Mouse (Mus musculus) retina, embryonic 14.5 days (tissue): ENCODE results near the gene Gsta2.
"Not testable (repeated sequence)": the region's sequence is repeated elsewhere in the genome, so short reads cannot be mapped to it uniquely, and the experiment has no call there.

ENCODE experiments used
- DNase-seq: peaks from one replicate; pipeline ENCODE4 v3.0.0-alpha.2; 2015; ENCODE audit warnings: low spot score

The Gsta2 gene

DNA sequence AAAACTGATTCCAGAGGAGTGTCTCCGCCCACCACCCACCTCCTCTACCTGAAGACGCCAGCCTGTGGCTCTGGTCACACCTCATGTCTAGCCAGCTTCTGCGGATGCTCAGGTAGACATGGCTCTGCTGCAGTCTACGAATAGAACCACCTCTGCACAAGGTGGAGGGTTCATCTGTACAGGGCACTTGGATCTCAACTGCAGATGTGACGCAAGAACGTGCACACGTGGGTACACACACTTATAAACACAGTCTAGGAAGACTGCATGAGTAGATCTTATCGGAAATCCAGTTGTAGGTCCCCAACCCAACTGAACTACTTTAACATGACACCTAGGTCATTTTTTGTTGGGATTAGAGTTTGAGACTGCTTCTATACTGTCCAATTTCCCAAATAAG lies at the start of gene Gsta2:
Gsta2 (minus strand) TSS at position 178 of the 400 bp plus-strand sequence.
- no peak for DNase-seq

- DNase-seq, result no peak
Observed at GRCm38 (mm10) chr9:78401596-78401995, 46.0 kb upstream of the Gsta2 start.

DNA sequence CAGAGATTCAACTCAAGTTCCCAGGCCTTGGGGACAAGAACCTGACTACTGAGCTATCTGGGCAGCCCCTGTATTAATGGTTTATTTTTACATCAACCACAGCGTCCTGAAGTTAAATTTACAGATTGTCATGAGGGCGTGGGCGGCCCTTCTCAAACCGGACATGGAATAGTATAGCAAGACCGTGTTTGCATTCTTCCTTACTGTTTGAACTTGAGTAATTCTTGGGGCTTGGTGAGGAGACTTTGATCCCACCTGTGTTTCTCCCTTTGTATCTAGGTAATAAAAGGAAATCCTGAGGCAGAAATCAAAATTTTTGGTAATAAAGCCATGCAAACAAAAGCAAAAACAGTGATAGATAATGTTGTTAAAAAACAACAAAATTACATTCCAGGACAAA lies 45.0 kb upstream of the Gsta2 start:
- no peak for DNase-seq

DNA sequence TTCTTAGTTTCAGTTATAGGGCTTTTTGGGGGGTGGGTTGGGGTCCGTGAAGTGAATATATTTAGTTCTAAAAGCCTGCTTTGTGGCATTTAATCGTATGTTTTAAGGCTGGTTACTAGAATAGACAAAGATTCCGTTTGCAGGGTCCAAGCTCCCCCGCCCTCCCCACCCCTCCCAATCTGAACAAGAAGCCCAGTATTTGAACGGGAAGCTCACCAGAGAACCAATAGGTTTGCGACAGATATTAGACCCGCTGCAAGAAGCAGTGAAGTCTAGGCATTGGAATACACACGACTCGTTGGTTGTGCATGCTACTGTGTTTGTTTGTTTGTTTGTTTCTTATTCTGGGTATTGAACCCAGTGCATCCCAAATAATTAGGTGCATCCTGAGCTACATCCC lies 40.9 kb upstream of the Gsta2 start:
- no peak for DNase-seq

DNA sequence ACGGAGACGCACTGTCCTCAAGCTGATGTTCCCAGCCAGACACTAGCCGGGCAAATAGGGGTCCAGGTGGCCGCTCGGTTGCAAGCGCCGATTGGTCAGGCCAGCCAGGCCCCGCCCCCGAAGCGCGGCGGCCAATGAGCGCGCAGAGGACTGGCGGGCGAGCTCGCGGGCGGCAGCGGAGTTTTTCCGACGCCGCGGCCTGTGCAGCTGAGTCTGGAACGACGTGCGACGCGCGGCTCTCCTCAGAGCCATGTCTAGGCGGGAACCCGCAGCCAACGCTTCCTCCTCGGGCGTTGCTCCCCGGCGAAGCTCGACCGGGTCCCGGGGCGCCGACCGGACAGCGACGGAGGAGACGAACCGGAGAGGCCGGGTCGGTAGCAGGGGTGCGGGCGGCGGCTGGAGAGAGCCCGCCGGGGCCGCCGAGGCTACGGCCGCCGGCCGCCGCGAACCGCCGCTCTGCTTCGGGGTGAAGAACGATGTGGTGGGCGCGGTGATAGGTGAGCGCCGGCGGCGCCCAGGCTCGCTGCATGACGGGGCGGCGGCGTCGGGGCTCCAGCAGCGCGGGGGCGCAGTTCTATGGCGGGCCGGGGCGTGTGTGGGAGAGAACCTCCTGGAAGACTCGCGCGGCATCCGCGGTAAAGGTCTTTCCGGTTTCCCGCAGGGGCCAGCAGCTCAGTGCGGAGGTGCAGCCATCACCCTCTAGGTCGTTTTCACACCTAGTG lies 40.2 kb upstream of the Gsta2 start, which contains the start of gene Ddx43:
Ddx43 (plus strand) TSS at position 148 of the 722 bp plus-strand sequence.
- DNase-seq, result peak; percentile 75

- no peak for DNase-seq
Observed at GRCm38 (mm10) chr9:78395244-78395629, 39.6 kb upstream of the Gsta2 start.

DNA sequence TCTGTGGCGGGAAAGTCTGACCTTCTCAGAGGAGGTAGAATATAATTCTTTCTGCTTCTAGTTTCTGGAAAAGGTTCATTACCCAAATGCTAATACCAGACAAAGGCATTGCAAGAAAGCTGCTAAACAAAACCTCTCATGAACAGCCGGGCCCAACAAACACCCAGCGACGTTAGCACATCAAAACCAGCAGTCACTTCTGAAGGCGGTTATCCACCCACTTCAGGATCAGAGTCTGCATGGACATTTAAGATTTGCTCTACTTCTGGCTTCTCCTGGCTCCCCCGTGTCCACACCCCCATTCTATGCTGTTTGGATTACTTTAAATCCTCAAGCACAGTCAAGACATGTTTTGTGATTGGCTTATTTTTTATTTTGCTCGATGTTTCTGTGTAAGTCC lies 39.0 kb upstream of the Gsta2 start:
- DNase-seq, result no peak

DNA sequence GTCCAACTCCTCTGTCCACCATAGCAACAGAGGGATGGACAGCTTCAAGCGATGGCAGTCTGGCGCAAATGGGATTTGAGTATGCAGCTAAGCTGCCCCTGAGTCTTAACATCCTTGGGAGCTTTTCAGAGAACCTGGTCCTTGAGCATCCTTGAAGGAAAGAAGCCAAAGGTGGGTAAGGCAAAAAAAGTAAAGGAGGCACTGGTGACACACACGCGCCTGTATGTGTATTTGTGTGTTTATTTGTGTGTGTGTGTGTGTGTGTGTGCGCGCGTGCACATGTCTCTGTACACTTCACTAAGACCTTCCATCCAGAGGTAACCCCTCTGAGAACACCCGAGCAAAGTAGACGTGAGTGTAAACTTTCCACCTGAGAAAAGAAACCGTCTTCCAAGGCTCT lies 38.2 kb upstream of the Gsta2 start:
- no peak for DNase-seq

- DNase-seq, result no peak
Observed at GRCm38 (mm10) chr9:78389981-78390380, 34.4 kb upstream of the Gsta2 start.

- no peak for DNase-seq
Observed at GRCm38 (mm10) chr9:78386947-78387346, 31.4 kb upstream of the Gsta2 start.

DNA sequence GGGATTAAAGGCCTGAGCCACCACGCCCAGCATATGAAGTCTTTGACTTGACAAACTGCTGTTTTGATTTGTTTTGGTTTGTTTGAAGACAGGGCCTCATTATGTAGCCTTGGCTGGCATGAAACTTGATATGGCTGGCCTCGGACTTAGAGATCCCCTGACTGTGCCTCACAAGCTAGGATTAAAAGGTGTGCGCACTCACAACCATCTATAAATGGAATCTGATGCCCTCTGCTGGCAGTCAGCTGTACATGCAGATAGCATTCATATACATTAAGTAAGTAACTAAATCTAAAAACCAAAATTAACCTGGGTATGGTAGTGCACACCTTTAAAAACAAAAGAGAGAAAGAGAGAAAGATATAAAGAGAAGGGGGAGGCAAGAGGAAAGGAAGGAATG lies 30.3 kb upstream of the Gsta2 start:
- DNase-seq, result no peak

GRCm38 (mm10) chr9:78378113-78378785 lies 22.7 kb upstream of the Gsta2 start, which contains the start of gene Ooep:
TSS of gene Ooep (minus strand) at chr9:78378725.
- DNase-seq, result peak; percentile 68

DNA sequence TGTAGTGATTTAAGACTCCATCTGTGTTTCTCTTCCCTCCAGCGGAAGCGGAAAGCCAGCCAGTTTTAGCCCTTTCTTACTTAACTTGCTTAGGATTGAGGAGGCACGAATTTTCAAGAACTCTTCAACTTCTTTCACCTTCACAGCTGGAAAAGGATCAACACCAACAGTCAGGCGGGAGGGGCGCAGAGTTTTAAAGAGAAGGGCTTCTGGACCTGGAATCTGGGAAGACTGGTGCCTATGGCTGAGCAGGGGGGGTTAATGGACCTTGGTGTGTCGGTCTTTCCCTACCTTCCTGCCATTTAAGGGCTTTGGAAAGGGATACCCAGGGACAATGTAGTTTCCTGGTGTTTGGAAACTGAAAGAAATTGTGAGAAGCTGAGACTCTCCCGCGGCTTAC lies 22.0 kb upstream of the Gsta2 start:
- DNase-seq, result no peak

- no peak for DNase-seq
Observed at GRCm38 (mm10) chr9:78375486-78375885, 19.9 kb upstream of the Gsta2 start.

GRCm38 (mm10) chr9:78374885-78375389 lies 19.3 kb upstream of the Gsta2 start:
- no peak for DNase-seq

DNA sequence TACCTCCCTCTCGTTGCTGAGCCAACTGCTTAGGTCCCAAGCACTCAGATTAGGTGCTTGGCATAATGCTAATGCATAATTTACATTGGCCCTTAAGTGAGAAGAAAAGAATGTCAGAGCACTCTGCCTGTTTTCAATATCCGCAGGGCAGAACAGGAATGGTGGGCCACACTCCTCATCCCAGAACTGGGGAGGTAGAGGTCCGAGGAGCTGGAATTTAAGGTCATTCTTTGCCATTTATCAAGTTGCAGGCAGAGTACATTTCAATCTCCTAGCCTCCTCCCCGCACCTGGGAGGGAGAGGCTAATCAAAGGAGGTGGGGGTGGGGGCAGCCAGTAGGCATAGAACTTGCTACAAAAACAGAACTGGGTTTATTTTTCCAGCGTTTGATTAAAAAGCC lies 18.8 kb upstream of the Gsta2 start:
- DNase-seq, result no peak

- no peak for DNase-seq
Observed at GRCm38 (mm10) chr9:78372827-78373504, 17.4 kb upstream of the Gsta2 start.

GRCm38 (mm10) chr9:78371441-78371840 lies 15.9 kb upstream of the Gsta2 start:
- DNase-seq, result no peak

GRCm38 (mm10) chr9:78369786-78370185 lies 14.2 kb upstream of the Gsta2 start:
- DNase-seq, result no peak

GRCm38 (mm10) chr9:78369349-78369748 lies 13.8 kb upstream of the Gsta2 start:
- DNase-seq, result no peak

- DNase-seq, result no peak
Observed at GRCm38 (mm10) chr9:78368671-78369293, 13.2 kb upstream of the Gsta2 start.

DNA sequence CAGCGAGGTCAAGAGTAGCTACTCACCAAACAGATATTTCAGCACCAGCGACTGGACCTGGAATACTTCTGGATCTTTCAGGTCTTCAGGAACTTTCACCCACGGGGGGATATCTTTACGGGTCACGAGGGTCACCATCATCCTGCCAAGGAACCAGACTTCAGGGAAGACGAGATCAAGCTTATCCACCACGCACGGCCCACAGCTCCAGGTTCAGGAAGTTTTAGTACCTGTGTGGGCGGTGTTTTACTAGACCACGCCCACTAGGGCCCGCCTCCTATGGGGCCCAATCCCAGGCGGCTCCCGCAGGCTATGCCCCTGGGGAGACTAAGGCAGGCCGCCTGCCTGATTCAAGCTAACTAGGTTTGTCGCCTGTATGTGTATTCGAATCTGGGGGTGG lies 12.4 kb upstream of the Gsta2 start, which contains the start of gene Dppa5a:
Dppa5a (minus strand) TSS at position 219 of the 400 bp plus-strand sequence.
- not testable (repeated sequence) for DNase-seq
